Mouse (Mus musculus) cortical plate, adult 2 months (tissue): ENCODE measurements around the gene Rrnad1.

Source experiments
- CTCF ChIP-seq: fragments of 200-500 bp; IDR thresholded peaks from 2 replicates; pipeline ENCODE4 v1.5.1; 2011; ENCODE audit warnings: mild to moderate bottlenecking, control low read depth, low read length; ENCODE audit not compliant: insufficient read depth; ENCODE audit errors: extremely low read depth
- POLR2A ChIP-seq: fragments of 200-500 bp; IDR thresholded peaks from 2 replicates; pipeline ENCODE4 v1.6.1; 2011; ENCODE audit warnings: mild to moderate bottlenecking, low read length, control low read depth; ENCODE audit not compliant: insufficient read depth; ENCODE audit errors: extremely low read depth

DNA sequence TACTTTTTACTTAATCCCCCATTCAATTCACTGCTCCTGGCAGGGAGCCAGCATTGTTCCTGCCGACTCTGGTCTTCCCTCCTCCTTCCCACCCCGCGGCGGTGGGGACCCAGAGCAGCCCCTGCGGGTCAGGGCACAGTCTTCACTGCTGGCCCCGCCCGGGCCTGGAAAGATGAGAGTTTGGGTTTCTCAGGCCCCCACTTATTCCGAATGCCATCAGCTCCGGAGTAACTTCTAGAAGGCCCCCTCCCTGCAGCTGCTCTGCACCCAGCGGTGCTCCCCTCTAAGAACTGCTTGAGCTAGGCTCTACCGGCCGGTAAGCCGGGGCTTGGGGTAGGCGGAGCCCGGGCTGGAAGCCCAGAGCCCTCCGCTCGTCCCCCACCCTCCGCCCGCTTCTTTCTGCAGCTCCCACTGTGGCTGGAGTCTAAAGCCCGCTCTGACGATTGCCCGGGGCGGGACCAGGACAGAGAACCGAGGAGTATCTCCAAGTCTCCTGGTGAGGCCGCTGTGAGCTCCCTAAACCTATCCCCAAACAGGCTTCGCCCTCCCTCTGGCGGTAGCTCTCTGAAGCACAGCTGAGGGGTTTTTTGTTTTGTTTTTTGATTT, 30.2 kb upstream of the Rrnad1 start:
- TF ChIP-seq CTCF (peak; percentile 95), POLR2A (no peak)
